Mouse (Mus musculus): ENCODE results near the gene Ppp6r3. TPM values are rescaled to one million over a fixed set of nuclear protein-coding genes. Genes with fewer than 3 reads are reported as not detected.

Ppp6r3 gene
- polyA plus RNA-seq, 1 experiment from 2014 or later: 25.7 TPM

DNA sequence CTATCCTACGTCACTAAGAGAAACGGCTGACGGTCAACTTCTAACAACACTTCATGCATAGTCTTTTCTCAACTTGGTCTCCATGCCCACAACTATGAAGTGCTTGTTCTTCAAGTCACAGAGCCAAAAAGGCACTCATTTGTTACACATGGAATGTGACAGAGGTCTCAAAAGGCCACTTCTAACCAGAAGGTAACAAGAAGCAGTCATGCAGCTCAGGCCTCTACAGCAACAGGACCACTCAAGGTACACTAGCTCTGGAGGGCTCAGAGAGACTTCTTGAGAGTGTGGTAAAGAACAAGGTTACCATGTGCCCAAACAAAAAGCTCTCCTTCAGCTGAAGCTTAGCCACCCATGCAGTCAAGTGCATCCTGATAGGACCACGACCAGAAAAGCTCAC lies 46.9 kb downstream of the Ppp6r3 start:
- no peak overlapping the region for H3K9ac ChIP-seq (ENCODE audit: low read depth, low read length)
- TF ChIP-seq CTCF (IDR thresholded peaks at IDR 0.05; ENCODE audit: low read depth): no peak
- peaks cover 15% of the 10 kb centered on the region for H3K36me3 ChIP-seq (ENCODE audit: control insufficient read depth, insufficient read depth)
- H3K4me1 ChIP-seq (replicated peaks; ENCODE audit: control insufficient read depth, insufficient read depth, low read length): no peaks in the 10 kb centered on the region
- H3K4me3 ChIP-seq (ENCODE audit: low read depth, low read length): no peak overlapping the region
- ATAC-seq: no peak
- H3K9me3 ChIP-seq (ENCODE audit: control insufficient read depth): no peaks in the 10 kb centered on the region
- WGBS: 61% methylated on average over 4 of the region's 4 CpGs
- no peak overlapping the region for H3K4me2 ChIP-seq (replicated peaks; ENCODE audit: low read depth)
- H3K27ac ChIP-seq (ENCODE audit: low read depth, low read length): peak overlapping the region; percentile 15; the same call in 1 of the 2 replicates
- no peaks in the 10 kb centered on the region for H3K27me3 ChIP-seq (replicated peaks; ENCODE audit: control insufficient read depth, insufficient read depth, low read length)

DNA sequence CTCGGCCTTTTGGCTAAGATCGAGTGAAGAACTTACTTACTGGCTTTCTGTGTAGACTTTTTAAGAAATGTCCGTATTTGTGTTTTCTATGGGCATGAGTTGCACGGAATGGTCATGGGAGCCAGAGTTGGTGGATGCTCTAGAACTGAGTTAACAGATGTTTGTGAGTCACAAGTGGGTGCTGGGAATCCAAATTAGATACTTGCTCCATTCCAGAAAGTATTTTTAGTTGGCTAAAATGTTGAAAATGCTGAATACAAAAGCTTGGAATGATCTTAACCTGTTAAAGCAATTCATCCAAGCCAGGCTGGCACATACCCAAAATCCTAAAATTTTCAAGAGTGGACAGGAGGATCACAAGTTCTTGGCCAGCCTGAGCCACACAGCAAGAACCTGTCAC lies 48.0 kb downstream of the Ppp6r3 start:
- Histone ChIP-seq H3K27me3 (replicated peaks; ENCODE audit: control insufficient read depth, insufficient read depth, low read length) (no peaks in the 10 kb centered on the region), H3K4me2 (replicated peaks; ENCODE audit: low read depth) (no peak overlapping the region), H3K27ac (ENCODE audit: low read depth, low read length) (no peak overlapping the region), H3K4me1 (replicated peaks; ENCODE audit: control insufficient read depth, insufficient read depth, low read length) (no peaks in the 10 kb centered on the region), H3K9ac (ENCODE audit: low read depth, low read length) (no peak overlapping the region), H3K4me3 (ENCODE audit: low read depth, low read length) (no peak overlapping the region), H3K36me3 (ENCODE audit: control insufficient read depth, insufficient read depth) (peaks cover 15% of the 10 kb centered on the region), H3K9me3 (ENCODE audit: control insufficient read depth) (no peaks in the 10 kb centered on the region)
- WGBS: 95% methylated on average over 4 of the region's 4 CpGs
- TF ChIP-seq CTCF (IDR thresholded peaks at IDR 0.05; ENCODE audit: low read depth): no peak
- ATAC-seq: no peak

DNA sequence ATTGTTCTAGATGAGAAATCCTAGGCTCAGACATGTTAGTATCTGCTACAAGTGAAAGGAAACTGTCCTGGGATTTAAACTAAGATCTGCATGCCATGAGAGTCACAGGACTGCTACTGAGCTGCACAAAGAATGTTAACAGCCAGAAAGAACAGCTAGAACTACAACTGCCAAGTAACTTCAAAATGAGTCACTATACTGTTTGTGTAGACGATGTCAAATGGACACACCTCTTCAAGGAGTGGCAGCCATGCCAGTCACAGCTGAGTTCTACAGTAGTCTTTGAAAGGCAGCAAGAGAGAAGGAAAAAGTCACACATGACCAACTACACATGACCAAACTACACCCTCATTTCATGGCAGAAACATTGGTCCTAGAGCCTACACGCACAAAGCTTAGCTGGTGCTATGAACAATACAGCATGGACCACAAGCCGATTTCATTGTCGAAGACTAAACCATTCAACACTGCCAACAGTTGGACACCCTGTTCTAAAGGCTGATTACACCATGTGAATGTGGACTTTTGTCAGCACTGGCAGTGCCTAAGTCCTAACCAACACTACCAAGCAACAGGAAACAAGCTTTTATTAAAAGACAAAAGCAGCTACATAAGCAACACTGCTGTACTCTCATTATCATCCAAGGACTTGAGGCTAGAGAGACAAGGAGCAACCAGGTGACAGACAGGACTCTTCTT lies 55.9 kb downstream of the Ppp6r3 start:
- H3K4me3 ChIP-seq (ENCODE audit: low read depth, low read length): no peak overlapping the region
- no peaks in the 10 kb centered on the region for H3K9me3 ChIP-seq (ENCODE audit: control insufficient read depth)
- 76% methylated on average over 4 of the region's 4 CpGs for WGBS
- peak; percentile 56; the same call in 1 of the 2 replicates for ATAC-seq
- 0 out of 2 replicates have a peak, but pooled peaks cover 3% of the 10 kb centered on the region for H3K4me1 ChIP-seq (replicated peaks; ENCODE audit: control insufficient read depth, insufficient read depth, low read length)
- no peak overlapping the region for H3K9ac ChIP-seq (ENCODE audit: low read depth, low read length)
- peak overlapping the region; percentile 35 for H3K27ac ChIP-seq (ENCODE audit: low read depth, low read length)
- no peak overlapping the region for H3K4me2 ChIP-seq (replicated peaks; ENCODE audit: low read depth)
- peaks cover 44% of the 10 kb centered on the region for H3K36me3 ChIP-seq (ENCODE audit: control insufficient read depth, insufficient read depth)
- no peaks in the 10 kb centered on the region for H3K27me3 ChIP-seq (replicated peaks; ENCODE audit: control insufficient read depth, insufficient read depth, low read length)
- TF ChIP-seq CTCF (IDR thresholded peaks at IDR 0.05; ENCODE audit: low read depth): no peak

DNA sequence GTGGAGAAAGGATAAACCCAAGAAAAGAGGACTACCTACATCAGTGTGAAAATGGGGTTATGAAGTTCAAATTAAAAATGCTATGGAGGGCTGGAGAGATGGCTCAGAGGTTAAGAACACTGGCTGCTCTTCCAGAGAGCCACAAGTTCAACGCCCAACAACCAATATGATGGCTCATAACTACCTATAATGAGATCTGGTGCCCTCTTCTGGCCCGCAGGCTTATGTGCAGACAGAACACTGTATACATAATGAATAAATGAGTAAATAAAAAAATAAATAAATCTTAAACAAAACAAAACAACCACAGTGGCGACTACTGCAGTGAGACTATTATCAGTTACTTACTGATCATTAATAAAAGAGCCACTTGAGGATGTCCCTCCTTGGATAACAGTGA lies 78.3 kb downstream of the Ppp6r3 start:
- H3K9me3 ChIP-seq (ENCODE audit: control insufficient read depth): no peaks in the 10 kb centered on the region
- whole genome bisulfite sequencing: 94% methylated on average over 3 of the region's 3 CpGs
- peaks cover 75% of the 10 kb centered on the region for H3K36me3 ChIP-seq (ENCODE audit: control insufficient read depth, insufficient read depth)
- H3K27me3 ChIP-seq (replicated peaks; ENCODE audit: control insufficient read depth, insufficient read depth, low read length): no peaks in the 10 kb centered on the region
- no peak overlapping the region for H3K9ac ChIP-seq (ENCODE audit: low read depth, low read length)
- no peak overlapping the region for H3K4me2 ChIP-seq (replicated peaks; ENCODE audit: low read depth)
- H3K4me3 ChIP-seq (ENCODE audit: low read depth, low read length): no peak overlapping the region
- no peaks in the 10 kb centered on the region for H3K4me1 ChIP-seq (replicated peaks; ENCODE audit: control insufficient read depth, insufficient read depth, low read length)
- ATAC-seq: no peak
- H3K27ac ChIP-seq (ENCODE audit: low read depth, low read length): no peak overlapping the region
- TF ChIP-seq CTCF (IDR thresholded peaks at IDR 0.05; ENCODE audit: low read depth): peak; percentile 26; the same call in 1 of the 2 replicates

DNA sequence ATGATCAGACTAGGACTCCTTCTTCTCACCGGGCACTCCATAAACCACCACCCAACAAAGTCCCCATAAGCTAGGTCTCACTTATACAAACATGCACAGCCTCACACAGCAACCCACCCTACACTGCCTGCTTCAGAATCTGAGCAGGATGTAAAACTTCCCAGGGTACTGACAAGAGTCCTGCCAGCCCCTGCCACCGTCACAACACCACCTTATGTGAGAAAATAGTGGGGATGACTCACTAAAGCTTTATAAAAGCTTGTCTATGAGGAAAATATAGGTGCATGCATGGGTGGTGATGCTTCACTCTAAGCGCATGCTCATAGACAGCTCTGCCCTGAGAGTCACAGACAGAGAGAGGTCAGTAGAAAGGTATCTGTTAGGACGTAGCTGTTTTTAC lies 85.7 kb downstream of the Ppp6r3 start:
- Histone ChIP-seq H3K36me3 (ENCODE audit: control insufficient read depth, insufficient read depth) (peaks cover 92% of the 10 kb centered on the region), H3K27me3 (replicated peaks; ENCODE audit: control insufficient read depth, insufficient read depth, low read length) (no peaks in the 10 kb centered on the region), H3K4me1 (replicated peaks; ENCODE audit: control insufficient read depth, insufficient read depth, low read length) (no peaks in the 10 kb centered on the region), H3K27ac (ENCODE audit: low read depth, low read length) (no peak overlapping the region), H3K9ac (ENCODE audit: low read depth, low read length) (no peak overlapping the region), H3K4me3 (ENCODE audit: low read depth, low read length) (no peak overlapping the region), H3K4me2 (replicated peaks; ENCODE audit: low read depth) (no peak overlapping the region), H3K9me3 (ENCODE audit: control insufficient read depth) (no peaks in the 10 kb centered on the region)
- TF ChIP-seq CTCF (IDR thresholded peaks at IDR 0.05; ENCODE audit: low read depth): no peak
- ATAC-seq: no peak
- 93% methylated on average over 4 of the region's 4 CpGs for WGBS

DNA sequence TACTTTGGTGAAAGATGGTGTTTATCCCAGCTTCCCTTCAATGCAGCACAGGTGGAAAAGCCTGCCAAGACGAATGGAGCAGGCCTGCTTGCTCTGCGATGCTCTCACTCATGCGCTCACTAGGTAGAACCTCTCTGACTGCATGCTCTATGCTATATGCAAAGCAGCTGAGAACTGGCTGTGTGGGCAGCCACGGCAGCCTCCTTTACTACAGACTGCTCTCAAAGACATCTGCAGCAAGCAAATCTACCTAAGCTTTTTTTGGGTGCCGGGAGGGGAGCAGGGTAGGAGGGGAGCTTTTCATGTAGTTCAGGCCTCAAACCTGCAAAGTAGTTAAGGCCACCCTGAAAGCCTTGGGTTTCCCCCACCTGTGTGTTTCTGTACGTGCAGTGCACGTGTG lies 92.7 kb downstream of the Ppp6r3 start:
- no peak overlapping the region for H3K4me3 ChIP-seq (ENCODE audit: low read depth, low read length)
- no peak overlapping the region for H3K27ac ChIP-seq (ENCODE audit: low read depth, low read length)
- no peaks in the 10 kb centered on the region for H3K27me3 ChIP-seq (replicated peaks; ENCODE audit: control insufficient read depth, insufficient read depth, low read length)
- H3K4me1 ChIP-seq (replicated peaks; ENCODE audit: control insufficient read depth, insufficient read depth, low read length): no peaks in the 10 kb centered on the region
- no peaks in the 10 kb centered on the region for H3K9me3 ChIP-seq (ENCODE audit: control insufficient read depth)
- no peak overlapping the region for H3K9ac ChIP-seq (ENCODE audit: low read depth, low read length)
- TF ChIP-seq CTCF (IDR thresholded peaks at IDR 0.05; ENCODE audit: low read depth): no peak
- ATAC-seq: no peak
- no peak overlapping the region for H3K4me2 ChIP-seq (replicated peaks; ENCODE audit: low read depth)
- H3K36me3 ChIP-seq (ENCODE audit: control insufficient read depth, insufficient read depth): peaks cover 75% of the 10 kb centered on the region
- 95% methylated on average over 7 of the region's 7 CpGs for WGBS
